Mouse (Mus musculus) stomach, postnatal 0 days (tissue): ENCODE measurements around the gene L3mbtl4.

ENCODE experiments used
- CTCF ChIP-seq: IDR thresholded peaks from 2 replicates; pipeline ENCODE4 v1.5.1; 2016; ENCODE audit warnings: antibody characterized with exemption, low read depth, mild to moderate bottlenecking, moderate library complexity
- EP300 ChIP-seq: optimal IDR thresholded peaks from 2 replicates; pipeline ENCODE3; 2016; ENCODE audit warnings: antibody characterized with exemption

DNA sequence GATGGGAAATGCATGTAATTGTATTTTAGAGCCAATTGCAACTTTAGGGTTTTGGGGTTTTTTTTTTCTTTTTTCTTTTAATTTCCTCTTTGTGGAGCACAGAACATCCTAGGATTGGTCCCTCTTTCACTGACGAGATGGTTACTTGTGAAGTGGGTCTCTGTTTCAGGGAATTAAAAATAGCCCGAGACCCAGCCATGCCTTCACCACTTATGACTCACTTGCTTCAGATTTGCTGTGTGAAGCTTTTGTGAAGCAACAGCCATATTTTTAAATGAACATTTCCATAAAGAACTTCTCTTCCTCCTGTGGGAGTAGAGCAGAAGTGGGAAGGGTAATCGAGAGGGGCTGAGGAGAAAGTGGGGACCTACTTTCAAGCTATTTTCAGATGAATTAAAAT is 485.3 kb downstream of the L3mbtl4 start:
- TF ChIP-seq EP300 (no peak), CTCF (no peak)
